ENCODE assay signal across 8 mouse cellular contexts in the genomic region with DNA sequence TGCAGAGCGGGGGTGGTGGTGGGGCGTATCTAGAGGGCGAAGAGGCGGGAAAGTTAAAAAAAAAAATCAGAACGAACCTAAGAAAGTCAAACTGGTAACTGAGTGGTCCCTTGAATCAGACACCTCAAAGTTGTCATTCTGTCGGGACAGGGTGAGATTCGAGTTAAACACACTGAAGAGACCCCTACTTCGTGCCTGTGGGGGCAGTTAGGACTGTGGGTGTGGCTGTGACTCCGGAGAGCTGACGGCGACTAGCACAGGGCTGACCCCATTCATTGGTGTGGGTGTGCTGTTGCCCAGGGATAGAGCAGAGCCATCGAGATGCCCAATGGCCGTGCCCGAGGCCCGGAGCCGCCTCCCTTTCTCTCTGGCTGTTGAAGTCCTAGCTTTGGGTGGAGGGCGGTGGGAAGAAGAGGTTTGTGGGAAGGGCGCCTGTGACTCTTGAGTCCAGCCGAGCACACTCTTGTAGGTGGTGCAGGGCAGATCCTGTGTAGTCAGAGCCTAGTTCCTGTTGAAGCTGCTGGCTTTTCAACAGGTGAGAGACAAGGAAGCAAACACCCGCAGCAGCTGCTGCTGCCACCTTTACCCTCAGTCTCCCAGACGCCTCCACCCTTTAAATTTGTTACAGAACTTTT. TPM values are rescaled to one million over a fixed set of nuclear protein-coding genes. Genes with fewer than 3 reads are reported as not detected.
DNase-seq lines count a peak whose midpoint lies in the region; ATAC-seq lines count a peak whose summit lies in the region.

No protein-coding gene starts in this region.

- peak; percentile 40 for DNase-seq in embryo, embryonic 9.5 days (ENCODE audit: extremely low spot score)
- DNase-seq in intestine, embryonic 14.5 days (ENCODE audit: low spot score) = peak; percentile 66
- peak; percentile 54 for DNase-seq in midbrain, embryonic 10.5 days (ENCODE audit: low spot score)
- DNase-seq in yolk sac, embryonic 10.5 days (ENCODE audit: low spot score) = peak; percentile 2
- no peak for DNase-seq in layer of hippocampus, adult 9-10 months (ENCODE audit: low spot score)
- DNase-seq in adrenal gland, postnatal 4 days (ENCODE audit: low spot score in 2 of 2) = no peak

- H3K9me3 ChIP-seq in megakaryocyte, embryonic 14.5 days = no peaks in the 10 kb centered on the region
- no peaks in the 10 kb centered on the region for H3K9me3 ChIP-seq in intestine, embryonic 14.5 days (ENCODE audit: control insufficient read depth, low read length)
- no peaks in the 10 kb centered on the region for H3K9me3 ChIP-seq in midbrain, embryonic 10.5 days (replicated peaks)

- H3K27me3 ChIP-seq in megakaryocyte, embryonic 14.5 days (replicated peaks) = peaks cover 51% of the 10 kb centered on the region
- peaks cover 33% of the 10 kb centered on the region for H3K27me3 ChIP-seq in intestine, embryonic 14.5 days (replicated peaks; ENCODE audit: control insufficient read depth, insufficient read depth, low read length)
- peaks cover 69% of the 10 kb centered on the region for H3K27me3 ChIP-seq in midbrain, embryonic 10.5 days (ENCODE audit: low read depth, poor library complexity, severe bottlenecking)

- H3K36me3 ChIP-seq in megakaryocyte, embryonic 14.5 days (replicated peaks; ENCODE audit: low read length) = no peaks in the 10 kb centered on the region
- no peaks in the 10 kb centered on the region for H3K36me3 ChIP-seq in intestine, embryonic 14.5 days (ENCODE audit: control insufficient read depth, insufficient read depth, low read length)
- H3K36me3 ChIP-seq in midbrain, embryonic 10.5 days = no peaks in the 10 kb centered on the region

- 2% methylated on average over 21 of the region's 21 CpGs for WGBS in intestine, embryonic 14.5 days
- WGBS in midbrain, embryonic 10.5 days = 2% methylated on average over 21 of the region's 21 CpGs

- H3K4me2 ChIP-seq in intestine, embryonic 14.5 days (ENCODE audit: low read length) = peak overlapping the region; percentile 81

- peaks cover 14% of the 10 kb centered on the region for H3K4me1 ChIP-seq in megakaryocyte, embryonic 14.5 days
- no peaks in the 10 kb centered on the region for H3K4me1 ChIP-seq in intestine, embryonic 14.5 days (replicated peaks; ENCODE audit: control insufficient read depth, insufficient read depth, low read length)
- H3K4me1 ChIP-seq in midbrain, embryonic 10.5 days = peaks cover 38% of the 10 kb centered on the region

- H3K9ac ChIP-seq in intestine, embryonic 14.5 days (ENCODE audit: low read length) = peak overlapping the region; percentile 45

- ATAC-seq in megakaryocyte, adult 5-6 weeks (ENCODE audit: poor library complexity, severe bottlenecking) = no peak
- ATAC-seq in intestine, embryonic 14.5 days (replicated peaks; ENCODE audit: low FRiP score, low TSS enrichment, low read depth) = no peak; the same call in 1 of the 2 replicates

- peak overlapping the region; percentile 92 for H3K4me3 ChIP-seq in megakaryocyte, embryonic 14.5 days (replicated peaks)
- H3K4me3 ChIP-seq in intestine, embryonic 14.5 days (ENCODE audit: low read depth, low read length) = peak overlapping the region; percentile 44
- H3K4me3 ChIP-seq in midbrain, embryonic 10.5 days = peak overlapping the region; percentile 89

- H3K27ac ChIP-seq in intestine, embryonic 14.5 days (ENCODE audit: low read depth) = no peak overlapping the region
- H3K27ac ChIP-seq in midbrain, embryonic 10.5 days (replicated peaks) = peak overlapping the region; percentile 81

RNA-seq across cellular contexts. Expression of gene Galnt12, which starts 0.8 kb away (rescaled TPM):
- polyA plus RNA-seq in megakaryocyte, embryonic 14.5 days (2012; ENCODE audit: insufficient read depth, low replicate concordance) = 0.45 TPM in 1 of 2 replicates, not detected in the other
- 0.84 and 1.5 TPM in 2 replicates for total RNA-seq in megakaryocyte, adult 5-6 weeks (2015)
- 2.7 and 3.0 TPM in 2 replicates for total RNA-seq in megakaryocyte, adult 5-6 weeks (2017)
- polyA plus RNA-seq in intestine, embryonic 14.5 days (2014; fragmentation: Nextera tagmentation; extraction: Ambion mirVana) = 13.4 and 16.6 TPM in 2 replicates
- 6.5 and 7.8 TPM in 2 replicates for polyA plus RNA-seq in midbrain, embryonic 10.5 days (2016; fragmentation: Nextera tagmentation; extraction: Ambion mirVana)
- 1 to 10 TPM; 2.1 to 4.0 TPM for total RNA-seq in adrenal gland, postnatal 4 days (2021)

RNA-seq across cellular contexts. Expression of gene Anks6, which starts 35.3 kb away (rescaled TPM):
- polyA plus RNA-seq in megakaryocyte, embryonic 14.5 days (2012; ENCODE audit: insufficient read depth, low replicate concordance) = 0.13 TPM in 1 of 2 replicates, not detected in the other
- 0.16 and 0.41 TPM in 2 replicates for total RNA-seq in megakaryocyte, adult 5-6 weeks (2015)
- 0.28 and 0.44 TPM in 2 replicates for total RNA-seq in megakaryocyte, adult 5-6 weeks (2017)
- 4.2 TPM in 2 replicates for polyA plus RNA-seq in intestine, embryonic 14.5 days (2014; fragmentation: Nextera tagmentation; extraction: Ambion mirVana)
- 2.9 and 3.3 TPM in 2 replicates for polyA plus RNA-seq in midbrain, embryonic 10.5 days (2016; fragmentation: Nextera tagmentation; extraction: Ambion mirVana)
- total RNA-seq in adrenal gland, postnatal 4 days (2021) = 10 to 100 TPM; 10.6 to 13.1 TPM

Comparison
In these comparisons a context has a peak if more than half of its experiments do, and no peak if none do; other contexts are left out.
1. DNase-seq: peak in embryo, embryonic 9.5 days (single experiment), intestine, embryonic 14.5 days (single experiment), midbrain, embryonic 10.5 days (single experiment) and yolk sac, embryonic 10.5 days (single experiment); none in layer of hippocampus, adult 9-10 months (single experiment) and adrenal gland, postnatal 4 days (0 of 2).
2. Peak in every context shown above with its lines, with median percentiles within 50 percentile points of each other: H3K4me3 ChIP-seq.